Mouse (Mus musculus): ENCODE measurements around the gene Dpysl5. TPM values are rescaled to one million over a fixed set of nuclear protein-coding genes. Genes with fewer than 3 reads are reported as not detected.
A peak's percentile ranks its signal among the peaks of the same experiment; 100 is the strongest.
"Not testable (repeated sequence)": the region's sequence is repeated elsewhere in the genome, so short reads cannot be mapped to it uniquely, and the experiment has no call there.

Dpysl5 gene
- total RNA-seq, 2 experiments from 2014 or later = 0.77 to 0.87 TPM

DNA sequence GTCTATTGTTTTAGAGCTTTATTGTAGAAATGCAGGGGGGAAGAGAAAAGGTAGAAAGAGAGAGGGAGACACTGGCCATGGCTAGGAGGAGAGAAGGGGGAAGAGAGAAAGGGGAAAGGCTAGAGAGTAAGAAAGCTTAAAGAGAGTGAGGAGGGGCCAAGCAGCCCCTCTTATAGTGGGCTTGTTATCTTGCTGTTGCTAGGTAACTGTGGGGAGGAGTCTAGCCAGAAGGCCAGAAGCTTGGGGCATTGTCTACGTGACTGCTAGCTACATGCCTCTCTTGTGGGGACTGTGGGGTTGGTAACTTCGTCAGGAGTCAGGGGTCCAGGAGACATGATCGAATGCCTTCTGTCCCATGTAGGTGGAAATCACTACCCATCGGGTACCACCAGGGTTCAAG, 10.0 kb upstream of the Dpysl5 start:
- DNase-seq; intact Hi-C loops (cut with DNase I): not testable (repeated sequence)

- no peak for DNase-seq
- intact Hi-C loops (cut with DNase I) = no loop called here
Observed at GRCm38 (mm10) chr5:30701866-30702265, 9.5 kb upstream of the Dpysl5 start.

DNA sequence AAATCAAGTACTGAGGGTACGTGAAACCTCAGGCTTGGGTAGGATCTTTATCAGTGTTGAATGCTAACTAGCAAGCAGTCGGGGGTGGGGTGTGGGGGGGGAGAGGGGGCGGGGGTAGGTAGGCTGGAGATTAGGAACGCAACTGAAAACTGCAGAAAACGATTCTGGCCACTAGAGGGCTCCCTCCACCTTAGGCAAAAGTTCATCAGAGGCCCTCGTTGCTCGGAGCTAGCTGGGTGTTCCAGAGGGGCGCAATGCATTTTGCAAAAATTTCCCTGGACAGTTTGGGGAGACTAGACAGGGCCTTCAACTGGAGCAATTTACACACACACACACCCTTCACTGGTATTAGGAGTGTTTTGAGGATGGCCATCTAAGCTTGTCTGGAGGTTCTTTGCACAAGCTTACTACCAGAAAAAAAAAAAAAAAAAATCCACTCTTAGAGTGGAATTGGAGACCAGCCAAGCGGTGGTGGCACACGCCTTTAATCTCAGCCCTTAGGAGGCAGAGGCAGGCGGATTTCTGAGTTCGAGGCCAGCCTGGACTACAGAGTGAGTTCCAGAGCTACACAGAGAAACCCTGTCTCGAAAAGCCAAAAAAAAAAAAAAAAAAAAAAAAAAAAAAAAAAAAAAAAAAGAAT, 1.5 kb upstream of the Dpysl5 start:
- peak; percentile 85 to 86 for DNase-seq
- intact Hi-C loops (cut with DNase I) = loop anchor here (1.0 to 5.0 kb wide), 3 partner anchors 65 to 292 kb away; no protein-coding TSS in a partner anchor

GRCm38 (mm10) chr5:30710486-30710885, 878 bp upstream of the Dpysl5 start:
- intact Hi-C loops (cut with DNase I) = no loop called here
- DNase-seq = peak in 1 of 2 experiments; percentile 15

GRCm38 (mm10) chr5:30712002-30712390, 632 bp downstream of the Dpysl5 start:
- no peak for DNase-seq
- intact Hi-C loops (cut with DNase I) = no loop called here

DNA sequence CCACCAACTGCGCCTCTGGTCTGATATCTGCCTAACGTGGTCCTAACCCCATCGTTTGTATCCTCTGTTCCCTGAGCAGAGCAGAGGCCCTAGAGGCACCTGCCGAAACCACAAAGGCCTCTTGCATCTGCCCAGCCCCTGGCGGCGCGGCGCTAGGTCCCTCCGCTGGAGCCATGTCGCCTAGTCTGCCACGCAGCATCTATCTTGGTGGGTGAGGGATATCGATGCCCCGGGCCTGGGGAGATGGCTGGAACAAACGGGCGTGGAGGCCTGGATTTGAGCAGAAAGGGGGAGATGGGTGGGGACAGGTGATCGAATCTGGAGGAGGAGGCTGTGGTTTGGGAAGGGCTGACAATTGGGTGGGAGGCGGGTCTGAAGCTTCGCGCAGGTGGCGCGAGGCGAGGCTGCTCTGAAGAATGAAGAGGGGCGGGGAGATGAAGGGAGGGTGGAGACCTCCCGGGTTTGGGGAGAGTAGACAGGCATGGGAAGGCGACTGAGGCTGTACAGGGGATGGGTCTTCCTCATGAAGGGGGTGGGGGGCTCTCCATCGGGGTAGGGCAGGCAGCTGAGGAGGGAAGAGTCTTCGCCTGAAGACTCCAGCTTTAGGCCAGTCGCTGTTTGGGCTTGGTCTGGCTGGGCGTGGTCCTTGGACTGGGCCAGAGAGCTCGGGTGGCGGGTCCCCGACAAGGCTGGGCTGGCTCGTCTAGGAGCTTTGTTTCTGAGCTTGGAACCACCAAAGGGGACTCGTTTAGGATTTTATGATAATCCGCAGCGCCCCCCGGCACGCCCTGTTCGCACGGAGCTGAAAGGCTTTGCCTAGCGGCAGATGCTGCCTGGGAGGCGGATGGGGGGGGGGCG, 1.3 kb downstream of the Dpysl5 start:
- intact Hi-C loops (cut with DNase I) = no loop called here

GRCm38 (mm10) chr5:30713299-30713675, 1.9 kb downstream of the Dpysl5 start:
- peak; percentile 10 to 14 for DNase-seq

More for the DNA sequence above, 1.3 kb downstream of the Dpysl5 start:
- DNase-seq = peak; percentile 7 to 16

DNA sequence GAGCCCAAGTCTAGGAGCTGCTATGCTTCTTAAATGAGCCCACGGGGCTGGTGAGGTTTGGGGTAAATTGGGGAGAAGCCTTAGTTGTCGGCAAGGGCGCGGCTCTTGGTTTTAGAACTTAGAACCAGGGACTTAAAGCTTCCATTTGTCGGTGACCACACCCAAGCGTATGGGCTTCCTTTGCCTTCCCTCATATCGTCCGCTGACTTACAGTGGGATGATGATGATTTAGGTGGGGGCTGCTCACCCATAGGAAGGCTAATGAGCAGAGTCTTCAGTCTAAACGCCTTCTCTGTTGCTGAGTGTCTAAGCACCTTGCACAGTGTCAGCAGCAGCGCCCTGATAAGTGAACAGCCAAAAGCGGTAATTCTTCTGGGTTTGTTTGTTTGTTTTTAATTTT, 2.3 kb downstream of the Dpysl5 start:
- DNase-seq = no peak
- intact Hi-C loops (cut with DNase I) = loop anchor here (1.0 kb wide), 1 partner anchor 83 kb away; no protein-coding TSS in a partner anchor

More at GRCm38 (mm10) chr5:30713299-30713675, 1.9 kb downstream of the Dpysl5 start:
- intact Hi-C loops (cut with DNase I) = no loop called here

DNA sequence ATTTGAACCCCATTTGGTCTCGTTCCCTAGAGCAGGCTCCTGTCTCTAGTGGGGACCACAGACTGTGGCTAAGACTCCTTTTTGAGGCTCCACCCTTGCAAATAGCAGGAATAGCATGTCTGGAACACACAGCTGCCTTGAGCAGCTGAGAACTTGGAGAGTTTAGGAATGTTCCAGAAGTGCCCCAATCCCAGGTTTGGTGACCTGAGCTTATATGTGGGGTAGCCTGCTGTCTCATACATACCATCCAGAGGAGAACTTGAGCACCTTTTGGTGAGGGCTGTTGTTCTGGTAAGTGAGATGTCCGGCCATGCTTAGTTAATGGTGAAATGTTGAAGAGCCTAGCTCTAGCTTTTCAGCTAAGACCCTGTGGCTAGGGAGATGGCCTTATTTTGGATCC, 4.9 kb downstream of the Dpysl5 start:
- intact Hi-C loops (cut with DNase I) = no loop called here
- DNase-seq = no peak

DNA sequence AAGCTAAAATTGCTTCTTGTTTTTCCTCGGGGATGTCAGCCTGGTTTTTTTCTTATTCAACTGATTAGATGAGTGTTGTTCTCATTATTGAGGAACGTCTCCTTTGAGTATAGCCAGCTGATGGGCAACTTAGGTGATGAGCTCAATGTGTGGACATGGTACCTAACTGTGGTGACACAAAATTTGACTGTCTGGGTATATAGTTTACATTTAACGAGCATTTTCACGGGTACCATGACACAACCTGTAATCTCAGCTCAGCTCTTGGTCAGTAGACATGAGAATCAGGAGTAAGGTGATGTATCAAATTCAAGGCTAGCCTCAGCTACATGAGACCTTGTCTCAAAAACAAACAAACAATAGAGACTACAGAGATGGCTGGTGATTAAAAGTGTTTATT, 6.1 kb downstream of the Dpysl5 start:
- intact Hi-C loops (cut with DNase I) = no loop called here
- DNase-seq = no peak

DNA sequence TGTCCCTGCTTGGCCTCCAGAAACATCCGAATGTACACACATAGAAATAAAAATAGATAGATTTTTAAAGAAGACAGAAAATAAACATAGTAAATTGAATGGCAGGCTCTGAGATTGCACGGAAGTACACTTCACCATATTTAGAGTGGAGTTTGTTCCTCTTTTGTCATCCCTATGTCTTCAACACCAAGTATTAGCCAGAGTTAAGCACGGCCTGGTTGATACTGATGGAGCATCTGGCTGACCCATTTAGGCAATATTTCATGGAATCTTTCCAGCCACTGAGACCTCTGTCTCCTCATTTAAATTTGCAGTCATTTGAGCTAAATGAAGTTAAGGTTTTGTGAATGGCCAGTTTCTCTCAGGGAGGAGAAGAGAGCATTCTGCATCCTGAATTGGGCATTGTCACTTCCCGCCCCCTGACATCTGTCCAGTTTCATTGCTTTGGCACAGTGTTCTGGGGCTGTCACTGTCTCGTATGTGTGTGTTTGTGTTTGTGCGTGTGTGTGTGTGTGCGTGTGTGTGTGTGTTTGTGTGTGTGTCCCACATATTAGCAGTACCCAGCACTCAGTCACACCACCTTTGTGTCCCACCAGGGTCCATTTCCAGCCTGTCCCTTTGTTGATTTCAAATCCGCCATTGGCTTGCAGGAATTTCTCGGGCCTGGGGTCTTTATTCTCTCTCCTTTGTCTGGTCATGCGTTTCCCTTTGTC, 6.8 kb downstream of the Dpysl5 start:
- intact Hi-C loops (cut with DNase I) = no loop called here

DNA sequence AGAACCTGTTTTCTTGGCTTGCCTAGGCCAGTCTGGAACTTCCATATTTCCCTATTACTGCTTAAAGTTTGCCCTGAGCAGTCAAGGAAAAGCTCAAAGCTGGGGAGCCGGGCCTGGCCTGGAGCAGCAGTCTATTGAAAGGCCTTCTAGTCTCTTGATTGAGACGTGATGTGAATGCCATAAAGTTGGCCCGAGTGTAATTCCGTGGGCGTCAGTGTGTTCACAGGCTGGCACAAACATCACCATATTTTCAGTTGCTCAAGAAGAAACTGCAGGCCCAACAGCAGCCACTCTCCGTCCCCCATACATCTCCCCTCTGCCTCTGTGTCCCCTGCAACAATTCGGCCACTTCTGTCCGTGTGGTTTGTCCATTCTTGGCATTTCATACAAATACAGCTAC, 10.6 kb downstream of the Dpysl5 start:
- intact Hi-C loops (cut with DNase I) = no loop called here
- DNase-seq = no peak

More for the DNA sequence above, 6.8 kb downstream of the Dpysl5 start:
- DNase-seq = no peak

DNA sequence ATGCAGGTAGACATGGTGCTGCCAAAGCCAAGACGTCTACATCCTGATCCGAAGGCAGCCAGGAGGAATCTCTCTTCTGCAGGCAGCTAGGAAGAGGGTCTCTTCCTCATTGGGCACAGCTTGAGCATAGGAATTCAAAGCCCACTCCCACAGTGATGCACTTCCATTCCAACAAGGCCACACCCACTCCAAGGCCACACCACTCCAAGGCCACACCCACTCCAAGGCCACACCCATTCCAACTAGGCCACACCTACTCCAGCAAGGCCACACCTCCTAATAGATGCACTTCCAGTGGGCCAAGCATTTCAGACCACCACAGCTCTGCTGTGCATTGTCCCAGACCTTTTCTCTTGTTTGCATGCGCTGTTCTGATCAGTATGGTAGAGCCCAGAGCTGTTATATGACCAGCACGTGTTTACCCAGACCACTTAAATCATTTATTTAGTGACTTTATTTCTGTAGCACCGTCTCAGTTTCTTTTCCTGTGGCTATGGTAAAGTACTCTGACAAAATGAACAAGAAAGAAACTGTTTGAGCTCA, 14.9 kb downstream of the Dpysl5 start:
- intact Hi-C loops (cut with DNase I) = no loop called here
- DNase-seq = no peak

GRCm38 (mm10) chr5:30732511-30732910, 21.1 kb downstream of the Dpysl5 start:
- intact Hi-C loops (cut with DNase I) = no loop called here
- DNase-seq = no peak

DNA sequence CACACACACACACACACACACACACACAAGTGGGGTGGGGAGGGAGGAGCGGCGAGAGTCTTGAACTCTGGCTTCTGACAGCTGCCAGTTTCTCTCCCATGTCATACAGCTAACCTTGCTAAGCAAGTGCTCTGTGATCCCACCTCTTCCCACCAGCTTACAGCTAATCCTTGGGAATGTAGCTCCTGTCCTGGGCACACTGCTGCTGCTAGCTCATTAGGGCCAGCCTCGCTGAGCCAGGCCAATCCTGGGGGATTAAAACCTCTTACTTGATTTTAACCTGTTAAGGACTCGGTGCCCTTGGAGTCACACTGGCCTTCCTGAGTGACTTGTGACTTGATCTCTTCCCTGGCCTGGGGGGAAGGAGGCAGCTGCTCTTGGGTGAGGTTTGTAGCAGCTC, 23.3 kb downstream of the Dpysl5 start:
- intact Hi-C loops (cut with DNase I) = no loop called here
- no peak for DNase-seq

GRCm38 (mm10) chr5:30738127-30738828, 26.9 kb downstream of the Dpysl5 start:
- DNase-seq = peak; percentile 14 to 24

DNA sequence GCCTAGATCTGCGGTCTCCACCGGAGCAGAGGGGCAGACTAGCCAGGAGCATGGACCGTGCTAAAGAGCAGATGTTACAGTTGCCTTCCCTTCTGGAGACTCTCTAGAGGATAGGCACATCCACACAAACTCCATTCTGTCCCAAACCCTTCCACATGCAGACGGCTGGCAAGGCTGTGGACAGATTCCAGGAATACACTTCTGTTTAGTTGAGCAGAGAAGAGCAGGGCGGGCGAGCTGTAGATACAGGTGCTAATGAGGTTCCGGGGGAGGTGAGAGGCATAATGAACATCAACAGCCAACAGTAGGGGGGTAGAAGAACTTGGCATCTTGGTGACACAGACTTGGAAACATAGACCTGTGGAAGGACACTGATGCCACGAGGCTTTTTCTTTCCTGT, 28.2 kb downstream of the Dpysl5 start:
- intact Hi-C loops (cut with DNase I) = no loop called here
- no peak for DNase-seq

More at GRCm38 (mm10) chr5:30738127-30738828, 26.9 kb downstream of the Dpysl5 start:
- intact Hi-C loops (cut with DNase I) = no loop called here

GRCm38 (mm10) chr5:30749582-30750311, 38.4 kb downstream of the Dpysl5 start:
- no peak for DNase-seq
- intact Hi-C loops (cut with DNase I) = no loop called here

GRCm38 (mm10) chr5:30751071-30751470, 39.7 kb downstream of the Dpysl5 start:
- intact Hi-C loops (cut with DNase I) = no loop called here
- DNase-seq = no peak

DNA sequence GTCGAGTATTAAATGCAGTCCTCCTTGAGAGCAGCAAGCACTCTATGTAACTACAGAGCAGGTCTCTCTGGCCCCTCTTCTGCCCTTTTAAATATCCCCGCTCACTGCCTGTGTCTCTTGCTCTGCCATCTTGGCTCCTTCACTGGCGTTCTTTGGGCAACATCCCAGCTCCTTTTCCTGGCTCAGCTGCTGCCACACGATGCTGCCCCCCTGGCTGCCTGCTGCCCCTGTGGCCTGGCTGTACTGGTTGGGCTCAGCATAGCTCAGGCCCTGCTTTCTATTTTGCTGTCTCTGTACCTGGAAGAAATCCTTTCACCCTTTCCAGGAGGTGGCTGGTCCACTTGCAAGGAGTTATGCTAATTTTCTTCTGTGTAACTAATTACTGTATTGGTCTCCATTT, 41.8 kb downstream of the Dpysl5 start:
- peak; percentile 31 to 46 for DNase-seq
- intact Hi-C loops (cut with DNase I) = no loop called here
